Mouse (Mus musculus): Measurements from ENCODE around the gene Tmem115.
A peak's percentile ranks its signal among the peaks of the same experiment; 100 is the strongest.

The Tmem115 gene

GRCm38 (mm10) chr9:107533791-107534407, at the start of gene Tmem115:
Gene Tmem115, plus strand, starts transcription at chr9:107533945.
- DNase-seq (ENCODE audit: low spot score in 2 of 2) = peak; percentile 90 to 93

GRCm38 (mm10) chr9:107484302-107484701, 49.4 kb upstream of the Tmem115 start:
- no peak for DNase-seq (ENCODE audit: low spot score in 2 of 2)

GRCm38 (mm10) chr9:107484766-107485165, 49.0 kb upstream of the Tmem115 start:
- no peak for DNase-seq (ENCODE audit: low spot score in 2 of 2)

DNA sequence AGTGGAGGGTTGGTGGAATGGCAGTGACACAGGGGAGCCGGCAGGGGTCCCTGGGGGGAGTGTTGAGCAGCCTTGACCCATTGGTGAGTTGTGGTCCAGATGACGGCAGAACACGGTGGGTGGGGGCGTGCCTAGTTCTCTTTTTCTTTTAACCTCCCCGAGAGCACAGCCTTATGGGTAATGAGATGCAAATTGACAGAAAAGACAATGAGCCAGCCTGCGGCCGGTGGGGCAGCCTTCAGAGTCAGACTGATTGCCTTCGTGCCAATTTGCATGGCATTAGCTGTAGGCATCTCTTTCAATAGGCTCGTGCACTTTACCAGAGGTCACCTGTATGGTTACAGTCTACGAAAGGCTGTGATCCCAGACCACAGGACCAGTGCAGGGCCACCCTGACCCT, 47.7 kb upstream of the Tmem115 start:
- no peak for DNase-seq (ENCODE audit: low spot score in 2 of 2)

DNA sequence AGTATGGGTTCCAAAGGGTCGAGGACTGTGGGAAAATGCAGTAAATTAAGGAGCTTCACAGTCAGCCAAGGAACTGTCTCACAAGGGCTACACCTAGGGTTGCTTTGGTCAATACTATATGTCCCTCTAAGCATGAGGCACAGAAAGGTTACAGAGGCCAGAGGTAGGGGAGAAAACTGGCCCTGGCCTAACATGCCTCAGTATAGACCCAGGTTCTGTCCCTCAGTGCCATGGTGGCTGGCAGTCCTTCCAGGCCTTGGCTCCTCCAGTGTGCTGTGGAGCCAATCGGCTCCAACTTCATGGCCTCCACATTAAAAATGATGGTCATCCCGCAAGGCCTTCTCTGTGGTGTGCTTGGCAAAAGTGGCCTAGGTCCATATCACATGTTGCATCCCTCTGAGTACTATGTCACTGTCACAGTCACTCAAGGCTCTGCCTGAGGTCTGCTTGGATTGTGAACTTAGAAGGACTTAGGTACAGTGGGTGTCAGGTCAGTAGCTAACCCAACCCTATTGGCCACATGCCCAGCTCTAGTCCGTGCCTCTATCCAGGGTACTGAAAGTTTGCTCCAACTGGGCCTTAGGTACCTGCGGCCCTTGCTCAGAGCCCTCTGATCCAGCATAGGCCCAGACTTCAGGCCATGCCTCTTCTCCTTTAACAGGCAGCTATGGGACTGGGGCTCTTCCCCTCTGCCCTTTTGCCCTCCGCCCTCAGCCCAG, 47.1 kb upstream of the Tmem115 start:
- peak; percentile 3 to 19 for DNase-seq (ENCODE audit: low spot score in 2 of 2)

DNA sequence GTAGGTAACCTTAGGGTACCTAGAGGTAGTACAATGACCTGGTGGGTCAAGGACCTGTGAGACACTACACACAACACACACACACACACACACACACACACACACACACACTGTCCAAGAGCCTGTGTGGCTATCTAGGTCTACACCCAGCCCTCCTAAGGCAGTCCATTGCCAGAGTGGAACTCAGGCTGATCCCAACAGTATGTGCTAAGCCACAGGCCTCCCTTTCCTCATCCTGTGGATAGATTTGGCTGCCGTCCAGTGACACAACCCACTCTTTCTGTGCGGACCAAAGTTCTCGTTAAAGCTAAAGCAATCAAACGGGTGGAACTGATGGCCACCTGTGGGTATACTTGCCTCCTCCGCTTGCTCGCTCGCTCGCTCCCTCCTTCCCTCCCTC, 43.6 kb upstream of the Tmem115 start:
- no peak for DNase-seq (ENCODE audit: low spot score in 2 of 2)

GRCm38 (mm10) chr9:107490625-107491024, 43.1 kb upstream of the Tmem115 start:
- DNase-seq (ENCODE audit: low spot score in 2 of 2) = no peak

GRCm38 (mm10) chr9:107493511-107493910, 40.2 kb upstream of the Tmem115 start:
- no peak for DNase-seq (ENCODE audit: low spot score in 2 of 2)

DNA sequence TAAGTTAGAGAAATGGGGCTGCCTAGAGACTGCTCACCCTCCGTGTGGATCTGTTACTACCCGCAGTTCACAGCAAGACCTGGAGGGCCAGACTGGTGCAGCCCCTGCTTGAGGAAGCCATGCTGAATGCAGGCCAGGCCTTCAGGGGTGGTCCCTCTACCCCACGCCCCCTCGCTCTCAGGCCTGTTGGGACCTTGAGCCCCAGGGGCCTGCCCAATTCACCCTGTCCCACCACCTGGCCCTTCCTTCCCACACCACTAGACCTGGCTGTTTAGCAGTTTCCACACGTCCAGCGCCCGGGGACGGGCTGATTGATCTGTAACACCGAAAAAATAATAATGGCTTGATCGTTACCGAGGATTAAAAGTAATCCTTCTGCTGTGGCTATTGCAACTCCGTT, 39.5 kb upstream of the Tmem115 start:
- no peak for DNase-seq (ENCODE audit: low spot score in 2 of 2)

GRCm38 (mm10) chr9:107496359-107496758, 37.4 kb upstream of the Tmem115 start:
- no peak for DNase-seq (ENCODE audit: low spot score in 2 of 2)

DNA sequence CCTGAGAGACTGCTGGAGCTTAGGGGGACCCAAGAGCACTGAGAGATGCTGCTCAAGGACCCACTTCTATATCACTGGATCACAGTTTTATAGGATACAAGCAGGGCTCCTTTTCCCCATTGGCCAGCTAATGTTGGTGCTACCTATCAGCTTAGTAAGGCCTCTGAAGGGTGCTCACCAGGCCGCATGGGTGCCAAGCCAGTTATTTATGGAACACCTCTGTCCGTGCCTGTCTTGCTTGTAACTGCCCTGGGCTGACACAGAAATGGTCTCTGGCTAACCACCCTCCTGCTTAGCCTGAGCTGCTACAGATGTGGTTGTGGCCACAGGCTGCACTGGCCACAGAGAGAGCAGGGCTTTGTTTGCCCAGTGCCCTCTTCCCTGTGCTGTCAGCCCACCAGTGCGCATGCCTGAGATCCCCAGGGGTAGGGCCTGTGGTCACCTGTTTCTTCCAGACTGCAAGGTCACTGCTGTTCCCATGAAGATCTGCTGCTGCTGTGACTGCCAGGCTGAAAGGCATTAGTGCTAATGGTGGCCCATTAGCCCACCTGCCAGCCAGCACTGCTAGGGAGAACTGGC, 32.9 kb upstream of the Tmem115 start:
- no peak for DNase-seq (ENCODE audit: low spot score in 2 of 2)

- DNase-seq (ENCODE audit: low spot score in 2 of 2) = no peak
These were observed 31.5 kb upstream of the Tmem115 start for GRCm38 (mm10) chr9:107502131-107502846.

DNA sequence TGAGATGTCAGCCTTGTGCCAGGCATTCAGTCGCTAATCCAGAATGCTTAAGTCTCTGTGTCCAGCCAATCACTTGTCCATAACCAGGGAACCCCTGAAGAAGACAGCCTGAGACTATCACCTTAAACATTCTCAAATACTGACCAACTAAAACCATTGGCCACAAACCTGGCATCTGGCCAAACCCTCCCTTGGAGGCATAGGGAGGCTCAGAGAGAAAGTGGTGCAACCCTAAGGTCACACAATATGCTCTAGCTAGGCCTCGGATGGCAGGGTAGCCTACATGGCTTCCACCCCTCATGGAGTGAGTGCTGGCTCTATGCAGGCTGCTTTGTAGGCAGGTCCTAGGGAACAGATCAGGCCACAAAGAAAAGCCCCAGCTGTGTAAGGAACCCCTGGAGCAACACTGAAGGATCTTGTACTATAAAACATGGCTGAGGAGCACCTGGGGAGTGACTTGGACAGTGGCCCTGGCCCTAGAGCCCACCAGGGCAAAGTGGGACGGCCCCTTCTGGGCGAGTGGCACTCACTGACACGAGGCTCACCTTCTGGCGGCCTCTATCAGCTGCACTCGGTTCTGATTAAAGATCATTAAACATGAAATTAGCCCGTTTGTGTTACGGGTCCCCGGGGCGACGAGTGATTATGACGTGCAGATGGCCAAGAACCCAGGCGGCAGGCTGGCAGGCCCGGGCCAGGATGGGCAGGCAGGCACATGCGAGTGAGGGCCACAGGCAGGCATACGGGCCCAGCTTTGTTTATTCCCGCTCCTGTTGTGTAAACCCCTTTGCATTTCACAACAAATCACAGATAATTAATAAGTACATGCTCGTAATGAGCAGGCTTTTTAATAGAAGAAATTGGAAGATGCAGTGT, 28.8 kb upstream of the Tmem115 start:
- DNase-seq (ENCODE audit: low spot score in 2 of 2) = no peak

GRCm38 (mm10) chr9:107508266-107508665, 25.5 kb upstream of the Tmem115 start:
- DNase-seq (ENCODE audit: low spot score in 2 of 2) = no peak

- DNase-seq (ENCODE audit: low spot score in 2 of 2) = no peak
These were observed 23.2 kb upstream of the Tmem115 start for GRCm38 (mm10) chr9:107510384-107511100.

GRCm38 (mm10) chr9:107511436-107511835, 22.3 kb upstream of the Tmem115 start:
- DNase-seq (ENCODE audit: low spot score in 2 of 2) = no peak

DNA sequence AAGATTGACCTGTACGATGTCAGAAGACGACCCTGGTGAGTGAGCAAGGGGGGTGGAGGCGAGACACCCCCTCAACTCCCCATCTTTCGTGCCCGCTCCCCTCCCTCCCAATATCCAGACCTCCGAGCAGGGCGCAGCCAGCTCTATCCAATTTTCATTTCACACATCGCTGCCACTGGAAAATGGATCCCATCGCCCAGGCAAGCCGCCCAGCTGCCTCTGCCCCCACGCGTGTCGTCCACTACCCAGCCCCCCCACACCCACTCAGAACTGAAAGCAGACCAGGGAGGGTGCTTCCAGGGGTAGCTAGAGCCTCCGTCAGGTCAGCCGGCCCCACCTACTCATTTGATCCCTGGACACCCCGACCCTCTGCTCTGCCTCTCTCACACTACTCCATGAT, 21.4 kb upstream of the Tmem115 start:
- DNase-seq (ENCODE audit: low spot score in 2 of 2) = no peak

- DNase-seq (ENCODE audit: low spot score in 2 of 2) = peak; percentile 76 to 81
These were observed 19.3 kb upstream of the Tmem115 start for GRCm38 (mm10) chr9:107514303-107514955.

DNA sequence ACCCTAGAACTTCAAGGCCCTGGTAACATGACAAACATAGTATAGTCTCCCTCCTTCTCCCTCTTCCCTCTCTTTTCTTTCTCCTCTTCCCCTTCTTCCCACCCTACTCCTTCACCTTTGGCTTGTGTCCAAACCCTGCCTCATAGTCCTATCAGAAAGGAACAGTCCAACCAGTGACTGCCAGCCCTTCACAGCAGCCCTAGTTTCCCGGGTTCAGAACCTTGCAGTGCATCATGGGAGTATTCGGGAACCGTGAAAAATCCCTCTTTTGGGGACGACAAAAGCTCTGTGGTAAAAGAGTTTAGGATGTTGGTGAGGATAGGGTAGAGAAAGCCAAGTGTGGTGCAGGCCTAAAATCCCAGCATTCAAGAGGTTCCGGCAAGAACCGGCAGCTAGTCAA, 13.4 kb upstream of the Tmem115 start:
- no peak for DNase-seq (ENCODE audit: low spot score in 2 of 2)

- DNase-seq (ENCODE audit: low spot score in 2 of 2) = no peak
These were observed 12.6 kb upstream of the Tmem115 start for GRCm38 (mm10) chr9:107521190-107521589.
